Mouse (Mus musculus): ENCODE measurements around the gene Gm37240. TPM values are rescaled to one million over a fixed set of nuclear protein-coding genes. Genes with fewer than 3 reads are reported as not detected.
A peak's percentile ranks its signal among the peaks of the same experiment; 100 is the strongest.
"Not testable (repeated sequence)": the region's sequence is repeated elsewhere in the genome, so short reads cannot be mapped to it uniquely, and the experiment has no call there.

Gm37240 gene
- polyA plus RNA-seq, 1 experiment from 2014 or later, result 13.4 TPM

- Histone ChIP-seq H3K27me3 (replicated peaks; ENCODE audit: control insufficient read depth, insufficient read depth, low read length) (no peaks in the 10 kb centered on the region), H3K9ac (ENCODE audit: low read depth, low read length) (no peak overlapping the region), H3K4me3 (ENCODE audit: low read depth, low read length) (peak overlapping the region; percentile 2; the same call in 1 of the 2 replicates), H3K27ac (replicated peaks; ENCODE audit: low read depth, low read length) (no peak overlapping the region), H3K4me2 (ENCODE audit: low read depth, low read length) (peak overlapping the region; percentile 47), H3K36me3 (ENCODE audit: control insufficient read depth, insufficient read depth, low read length) (no peaks in the 10 kb centered on the region), H3K9me3 (ENCODE audit: control insufficient read depth, low read length) (0 out of 2 replicates have a peak, but pooled peaks cover 3% of the 10 kb centered on the region), H3K4me1 (ENCODE audit: control insufficient read depth, insufficient read depth, low read length) (peaks cover 16% of the 10 kb centered on the region)
- DNase-seq (ENCODE audit: low spot score) (no peak), ATAC-seq (ENCODE audit: low read depth) (no peak)
- 25% methylated on average over 13 of the region's 14 CpGs for WGBS
Observed at GRCm38 (mm10) chr3:84653557-84654245, 1233.6 kb downstream of the Gm37240 start.

- H3K4me1 ChIP-seq (ENCODE audit: control insufficient read depth, insufficient read depth, low read length), result peaks cover 16% of the 10 kb centered on the region
- no peak for ATAC-seq (ENCODE audit: low read depth)
- no peaks in the 10 kb centered on the region for H3K36me3 ChIP-seq (ENCODE audit: control insufficient read depth, insufficient read depth, low read length)
- H3K9ac ChIP-seq (ENCODE audit: low read depth, low read length), result no peak overlapping the region
- H3K9me3 ChIP-seq (ENCODE audit: control insufficient read depth, low read length), result 0 out of 2 replicates have a peak, but pooled peaks cover 3% of the 10 kb centered on the region
- whole genome bisulfite sequencing, result 86% methylated on average over 12 of the region's 12 CpGs
- no peak overlapping the region for H3K4me3 ChIP-seq (ENCODE audit: low read depth, low read length)
- no peak overlapping the region for H3K27ac ChIP-seq (replicated peaks; ENCODE audit: low read depth, low read length)
- no peaks in the 10 kb centered on the region for H3K27me3 ChIP-seq (replicated peaks; ENCODE audit: control insufficient read depth, insufficient read depth, low read length)
- peak overlapping the region; percentile 47; the same call in 1 of the 2 replicates for H3K4me2 ChIP-seq (ENCODE audit: low read depth, low read length)
- DNase-seq (ENCODE audit: low spot score), result no peak
Observed at GRCm38 (mm10) chr3:84652643-84653556, 1234.4 kb downstream of the Gm37240 start.

- ATAC-seq (ENCODE audit: low read depth) (no peak), DNase-seq (ENCODE audit: low spot score) (no peak)
- no peak overlapping the region for H3K9ac ChIP-seq (ENCODE audit: low read depth, low read length)
- H3K9me3 ChIP-seq (ENCODE audit: control insufficient read depth, low read length), result 0 out of 2 replicates have a peak, but pooled peaks cover 3% of the 10 kb centered on the region
- 85% methylated on average over 12 of the region's 12 CpGs for WGBS
- H3K27me3 ChIP-seq (replicated peaks; ENCODE audit: control insufficient read depth, insufficient read depth, low read length), result no peaks in the 10 kb centered on the region
- H3K36me3 ChIP-seq (ENCODE audit: control insufficient read depth, insufficient read depth, low read length), result no peaks in the 10 kb centered on the region
- H3K27ac ChIP-seq (replicated peaks; ENCODE audit: low read depth, low read length), result no peak overlapping the region
- H3K4me3 ChIP-seq (ENCODE audit: low read depth, low read length), result no peak overlapping the region
- peaks cover 13% of the 10 kb centered on the region for H3K4me1 ChIP-seq (ENCODE audit: control insufficient read depth, insufficient read depth, low read length)
- H3K4me2 ChIP-seq (ENCODE audit: low read depth, low read length), result no peak overlapping the region
Observed at GRCm38 (mm10) chr3:84649578-84650327, 1237.6 kb downstream of the Gm37240 start.

- not testable (repeated sequence) for H3K4me2 ChIP-seq (ENCODE audit: low read depth, low read length); H3K9ac ChIP-seq (ENCODE audit: low read depth, low read length); DNase-seq (ENCODE audit: low spot score); H3K4me3 ChIP-seq (ENCODE audit: low read depth, low read length); H3K27me3 ChIP-seq (replicated peaks; ENCODE audit: control insufficient read depth, insufficient read depth, low read length); H3K4me1 ChIP-seq (ENCODE audit: control insufficient read depth, insufficient read depth, low read length); H3K27ac ChIP-seq (replicated peaks; ENCODE audit: low read depth, low read length); H3K36me3 ChIP-seq (ENCODE audit: control insufficient read depth, insufficient read depth, low read length); H3K9me3 ChIP-seq (ENCODE audit: control insufficient read depth, low read length); ATAC-seq (ENCODE audit: low read depth)
- WGBS, result 80% methylated on average over 4 of the region's 4 CpGs
Observed at GRCm38 (mm10) chr3:84648069-84648468, 1239.2 kb downstream of the Gm37240 start.

GRCm38 (mm10) chr3:84647616-84648015 is 1239.7 kb downstream of the Gm37240 start:
- Histone ChIP-seq H3K9me3 (ENCODE audit: control insufficient read depth, low read length) (0 out of 2 replicates have a peak, but pooled peaks cover 3% of the 10 kb centered on the region), H3K27ac (replicated peaks; ENCODE audit: low read depth, low read length) (no peak overlapping the region), H3K27me3 (replicated peaks; ENCODE audit: control insufficient read depth, insufficient read depth, low read length) (no peaks in the 10 kb centered on the region), H3K4me3 (ENCODE audit: low read depth, low read length) (no peak overlapping the region), H3K4me2 (ENCODE audit: low read depth, low read length) (no peak overlapping the region; the same call in 1 of the 2 replicates), H3K36me3 (ENCODE audit: control insufficient read depth, insufficient read depth, low read length) (no peaks in the 10 kb centered on the region), H3K4me1 (ENCODE audit: control insufficient read depth, insufficient read depth, low read length) (peaks cover 5% of the 10 kb centered on the region), H3K9ac (ENCODE audit: low read depth, low read length) (no peak overlapping the region)
- WGBS, result 27% methylated on average over 4 of the region's 4 CpGs
- ATAC-seq (ENCODE audit: low read depth) (peak; percentile 47; the same call in 1 of the 2 replicates), DNase-seq (ENCODE audit: low spot score) (no peak)

- 82% methylated on average over 8 of the region's 8 CpGs for WGBS
- Histone ChIP-seq H3K4me3 (ENCODE audit: low read depth, low read length) (no peak overlapping the region), H3K9me3 (ENCODE audit: control insufficient read depth, low read length) (0 out of 2 replicates have a peak, but pooled peaks cover 3% of the 10 kb centered on the region), H3K27ac (replicated peaks; ENCODE audit: low read depth, low read length) (no peak overlapping the region), H3K4me2 (ENCODE audit: low read depth, low read length) (no peak overlapping the region), H3K4me1 (ENCODE audit: control insufficient read depth, insufficient read depth, low read length) (peaks cover 5% of the 10 kb centered on the region), H3K27me3 (replicated peaks; ENCODE audit: control insufficient read depth, insufficient read depth, low read length) (no peaks in the 10 kb centered on the region), H3K9ac (ENCODE audit: low read depth, low read length) (no peak overlapping the region), H3K36me3 (ENCODE audit: control insufficient read depth, insufficient read depth, low read length) (no peaks in the 10 kb centered on the region)
- DNase-seq (ENCODE audit: low spot score) (no peak), ATAC-seq (ENCODE audit: low read depth) (no peak)
Observed at GRCm38 (mm10) chr3:84646331-84646845, 1240.9 kb downstream of the Gm37240 start.

- Histone ChIP-seq H3K9me3 (ENCODE audit: control insufficient read depth, low read length) (0 out of 2 replicates have a peak, but pooled peaks cover 3% of the 10 kb centered on the region), H3K4me2 (ENCODE audit: low read depth, low read length) (no peak overlapping the region), H3K27me3 (replicated peaks; ENCODE audit: control insufficient read depth, insufficient read depth, low read length) (no peaks in the 10 kb centered on the region), H3K36me3 (ENCODE audit: control insufficient read depth, insufficient read depth, low read length) (no peaks in the 10 kb centered on the region), H3K4me1 (ENCODE audit: control insufficient read depth, insufficient read depth, low read length) (peaks cover 5% of the 10 kb centered on the region), H3K9ac (ENCODE audit: low read depth, low read length) (no peak overlapping the region), H3K4me3 (ENCODE audit: low read depth, low read length) (no peak overlapping the region), H3K27ac (replicated peaks; ENCODE audit: low read depth, low read length) (no peak overlapping the region)
- DNase-seq (ENCODE audit: low spot score) (no peak), ATAC-seq (ENCODE audit: low read depth) (no peak)
- 79% methylated on average over 3 of the region's 3 CpGs for WGBS
Observed at GRCm38 (mm10) chr3:84646007-84646290, 1241.4 kb downstream of the Gm37240 start.
